Mouse (Mus musculus) neural tube, postnatal 0 days (tissue): ENCODE results near the gene Gm8764. TPM values are rescaled to one million over a fixed set of nuclear protein-coding genes. Genes with fewer than 3 reads are reported as not detected.

Experiments
- polyA plus RNA-seq: library from polyadenylated mRNA; unstranded; fragments of >200 nt; fragmentation: Nextera tagmentation; extraction: Ambion mirVana; gene quantifications from 2 replicates; pipeline ENCODE4 v1.2.1, GENCODE M21; 2015

Gene Gm8764
- not detected in 2 replicates for polyA plus RNA-seq

DNA sequence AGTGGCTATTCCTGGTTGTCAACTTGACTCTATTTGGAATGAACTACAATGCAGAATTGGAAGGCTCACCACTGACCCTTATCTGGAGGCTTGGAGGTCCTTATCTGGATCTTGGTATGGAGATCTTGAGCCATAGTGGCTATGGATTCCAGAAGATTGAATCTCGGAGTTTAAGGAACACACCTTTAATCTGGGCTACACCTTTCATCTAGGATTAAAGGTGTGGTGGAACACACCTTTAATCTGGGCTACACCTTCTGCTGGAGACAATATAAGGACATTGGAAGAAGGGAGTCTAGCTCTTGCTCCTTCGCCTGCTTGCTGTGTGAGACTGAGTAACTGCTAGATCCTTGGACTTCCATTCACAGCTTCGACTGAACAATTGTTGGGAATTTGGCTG, at the start of gene Gm8764:
TSS of gene Gm8764 (plus strand) at position 301 of the 400 bp plus-strand sequence.

GRCm38 (mm10) chr10:104142687-104143086, 17.1 kb upstream of the Gm8764 start, which contains the start of gene Gm21293:
Gene Gm21293, plus strand, starts transcription at chr10:104142987.

GRCm38 (mm10) chr10:104151197-104151596, 8.6 kb upstream of the Gm8764 start, which contains the start of gene Gm6763:
Gene Gm6763, plus strand, starts transcription at chr10:104151497.

GRCm38 (mm10) chr10:104168215-104168614, 8.4 kb downstream of the Gm8764 start, which contains the start of gene Gm21304:
Gene Gm21304, plus strand, starts transcription at chr10:104168515.

GRCm38 (mm10) chr10:104176724-104177123, 16.9 kb downstream of the Gm8764 start, which contains the start of gene Gm21312:
Gene Gm21312, plus strand, starts transcription at chr10:104177024.

DNA sequence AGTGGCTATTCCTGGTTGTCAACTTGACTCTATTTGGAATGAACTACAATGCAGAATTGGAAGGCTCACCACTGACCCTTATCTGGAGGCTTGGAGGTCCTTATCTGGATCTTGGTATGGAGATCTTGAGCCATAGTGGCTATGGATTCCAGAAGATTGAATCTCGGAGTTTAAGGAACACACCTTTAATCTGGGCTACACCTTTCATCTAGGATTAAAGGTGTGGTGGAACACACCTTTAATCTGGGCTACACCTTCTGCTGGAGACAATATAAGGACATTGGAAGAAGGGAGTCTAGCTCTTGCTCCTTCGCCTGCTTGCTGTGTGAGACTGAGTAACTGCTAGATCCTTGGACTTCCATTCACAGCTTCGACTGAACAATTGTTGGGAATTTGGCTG, 25.4 kb downstream of the Gm8764 start, which contains the start of gene Gm20765:
TSS of gene Gm20765 (plus strand) at position 301 of the 400 bp plus-strand sequence.

GRCm38 (mm10) chr10:104193742-104194141, 33.9 kb downstream of the Gm8764 start, which contains the start of gene Gm4340:
Gene Gm4340, plus strand, starts transcription at chr10:104194042.

Other genes with a start within 250 kb of the Gm8764 start
- not detected in 2 replicates for gene Gm21293, start 17.0 kb upstream of the Gm8764 start, polyA plus RNA-seq
- not detected in 2 replicates for gene Gm6763, start 8.5 kb upstream of the Gm8764 start, polyA plus RNA-seq
- not detected in 2 replicates for gene Gm21304, start 8.5 kb downstream of the Gm8764 start, polyA plus RNA-seq
- not detected in 2 replicates for gene Gm21312, start 17.0 kb downstream of the Gm8764 start, polyA plus RNA-seq
- not detected in 2 replicates for gene Gm20765, start 25.5 kb downstream of the Gm8764 start, polyA plus RNA-seq
- gene Gm4340, start 34.0 kb downstream of the Gm8764 start, polyA plus RNA-seq = not detected in 2 replicates